Mouse (Mus musculus) liver, adult (tissue): ENCODE data around the gene Actl7a.

Experiments
- GATA4 ChIP-seq: IDR thresholded peaks from 2 replicates; pipeline ENCODE4 v1.6.1; 2014; ENCODE audit warnings: mild to moderate bottlenecking, low read length; ENCODE audit not compliant: insufficient replicate concordance

Actl7a gene

DNA sequence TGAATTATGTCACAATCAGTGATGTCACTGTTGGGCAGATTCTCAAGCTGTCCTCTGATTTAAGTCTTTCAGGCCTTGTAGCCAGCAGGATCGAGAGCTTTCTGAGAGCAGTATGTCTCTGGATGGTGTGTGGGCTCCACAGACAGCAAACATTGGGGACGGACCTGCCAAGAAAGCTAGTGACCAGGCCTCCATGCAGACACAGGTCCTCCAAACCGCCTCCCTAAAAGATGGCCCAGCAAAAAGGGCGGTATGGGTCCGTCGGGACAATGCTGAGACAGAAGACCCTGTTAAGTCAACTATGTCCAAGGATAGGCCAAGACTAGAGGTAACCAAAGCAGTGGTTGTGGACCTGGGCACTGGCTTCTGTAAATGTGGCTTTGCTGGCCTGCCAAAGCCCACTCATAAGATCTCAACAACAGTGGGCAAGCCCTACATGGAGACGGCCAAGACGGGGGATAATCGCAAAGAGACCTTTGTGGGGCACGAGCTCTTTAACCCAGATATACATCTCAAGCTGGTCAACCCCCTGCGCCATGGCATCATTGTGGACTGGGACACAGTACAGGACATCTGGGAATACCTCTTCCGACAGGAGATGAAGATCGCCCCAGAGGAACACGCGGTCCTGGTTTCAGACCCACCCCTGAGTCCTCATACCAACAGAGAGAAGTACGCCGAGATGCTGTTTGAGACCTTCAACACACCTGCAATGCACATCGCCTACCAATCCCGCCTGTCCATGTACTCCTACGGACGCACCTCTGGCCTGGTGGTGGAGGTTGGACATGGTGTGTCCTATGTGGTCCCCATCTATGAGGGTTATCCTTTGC lies at the start of gene Actl7a:
TSS of gene Actl7a (plus strand) at position 51 of the 833 bp plus-strand sequence.
- no peak for TF ChIP-seq GATA4

DNA sequence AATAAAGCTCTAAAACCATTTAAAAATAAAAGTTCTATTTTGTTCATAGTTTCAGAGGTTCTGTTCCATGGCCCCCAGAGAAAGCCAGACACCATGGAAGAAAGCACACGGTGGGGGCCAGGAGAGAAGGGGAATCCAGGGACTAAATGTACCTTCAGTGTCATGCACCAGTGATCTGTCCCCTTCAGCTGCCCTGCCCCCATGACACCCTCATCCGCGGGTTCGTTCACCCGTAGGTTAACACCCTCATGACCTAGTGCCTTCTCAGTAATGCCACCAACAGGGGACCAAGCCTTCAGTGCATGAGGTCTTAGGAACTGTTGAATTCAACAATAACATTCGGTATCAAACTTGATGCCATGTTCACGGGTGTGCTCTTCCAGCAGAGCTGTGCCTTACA lies 46.8 kb upstream of the Actl7a start:
- no peak for TF ChIP-seq GATA4

DNA sequence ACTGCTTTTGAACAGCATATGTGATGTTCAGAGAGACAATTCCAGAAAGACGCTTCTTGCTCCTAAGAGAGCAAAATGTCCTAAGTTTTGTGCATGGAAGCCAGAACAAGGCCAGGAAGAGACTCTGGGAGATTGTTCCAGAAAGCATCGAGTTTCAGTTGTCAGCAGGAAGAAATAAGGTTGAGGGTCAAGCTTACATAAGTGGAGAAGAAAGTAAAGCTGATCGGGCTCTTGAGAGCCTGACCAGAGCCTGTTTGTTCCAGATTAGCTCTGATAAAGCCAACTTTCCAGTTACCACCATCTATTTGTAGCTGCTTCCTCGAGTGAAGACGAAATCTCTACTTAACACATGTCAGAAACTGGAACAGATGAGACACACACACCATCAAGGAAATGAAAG lies 44.5 kb upstream of the Actl7a start:
- no peak for TF ChIP-seq GATA4

DNA sequence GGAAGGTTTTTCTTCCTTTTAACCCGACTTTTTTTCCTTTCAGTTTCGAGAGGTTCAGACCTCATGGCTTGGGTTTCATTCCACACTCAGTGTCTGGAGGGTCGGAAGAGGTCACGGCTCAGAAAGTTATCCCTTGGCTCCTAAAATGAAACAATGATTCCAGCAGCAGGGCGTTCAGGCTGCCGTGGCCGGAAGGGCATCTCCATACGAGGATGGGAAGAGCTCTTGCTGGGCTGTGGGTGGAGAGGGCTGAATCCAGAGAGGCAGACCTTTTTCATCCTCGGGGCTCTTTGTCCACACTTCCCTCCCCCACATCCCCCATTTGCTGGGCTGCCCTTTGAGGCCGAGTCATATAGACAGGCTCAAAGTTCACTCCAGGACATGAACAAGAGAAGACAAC lies 41.0 kb upstream of the Actl7a start:
- no peak for TF ChIP-seq GATA4

DNA sequence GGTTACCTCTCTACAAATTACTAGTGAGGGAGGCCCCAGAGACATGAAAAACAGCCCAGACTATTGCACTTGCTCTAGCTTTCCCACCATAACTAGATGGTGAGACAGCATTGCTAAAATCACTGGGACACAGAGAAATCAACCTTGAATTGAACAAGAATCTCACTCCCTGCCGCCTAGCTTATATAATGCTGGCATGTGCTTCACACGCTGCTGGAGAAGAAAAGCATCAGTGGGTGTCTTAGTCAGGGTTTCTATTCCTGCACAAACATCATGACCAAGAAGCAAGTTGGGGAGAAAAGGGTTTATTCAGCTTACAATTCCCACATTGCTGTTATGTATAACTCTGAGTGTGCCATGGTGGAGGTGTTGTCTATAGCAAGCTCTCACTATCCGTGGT lies 30.1 kb upstream of the Actl7a start:
- no peak for TF ChIP-seq GATA4

DNA sequence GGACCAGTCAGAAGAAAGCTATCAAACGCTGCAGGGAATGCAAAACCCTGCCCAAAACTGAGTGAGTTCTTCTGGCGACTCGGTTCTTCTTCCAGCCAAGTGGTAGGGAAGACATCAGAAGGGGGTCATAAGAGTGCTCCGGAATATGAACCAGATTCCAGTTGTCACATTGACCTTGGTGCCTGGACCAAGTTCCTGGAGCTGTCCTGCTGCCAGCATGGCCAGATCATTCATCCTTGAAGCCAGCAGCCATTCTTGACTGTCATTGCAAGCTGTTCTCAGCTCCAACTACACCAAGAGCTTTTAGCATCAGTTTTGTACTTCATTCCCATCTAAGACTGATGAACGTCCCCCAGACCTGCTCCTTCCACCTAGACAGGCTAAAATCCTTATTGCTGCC lies 26.4 kb upstream of the Actl7a start:
- no peak for TF ChIP-seq GATA4

DNA sequence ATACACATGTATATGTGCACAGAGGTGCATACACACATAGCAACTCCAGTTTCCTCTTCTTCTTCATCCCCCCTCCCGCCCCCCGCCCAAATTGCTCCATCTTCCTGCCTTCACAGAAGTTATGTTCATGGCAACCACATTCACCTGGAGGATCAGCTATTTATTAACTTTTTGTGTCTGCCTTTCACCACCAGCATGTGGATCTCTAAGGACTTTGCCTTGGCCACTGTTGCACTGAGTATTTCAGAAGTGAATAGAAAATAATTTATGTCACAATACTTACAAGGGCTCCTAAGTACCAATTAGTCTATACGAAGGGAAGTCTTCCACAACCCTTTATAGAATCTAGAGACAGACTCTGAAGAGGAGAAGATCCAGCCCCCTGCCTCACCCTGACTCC lies 25.3 kb upstream of the Actl7a start:
- no peak for TF ChIP-seq GATA4

DNA sequence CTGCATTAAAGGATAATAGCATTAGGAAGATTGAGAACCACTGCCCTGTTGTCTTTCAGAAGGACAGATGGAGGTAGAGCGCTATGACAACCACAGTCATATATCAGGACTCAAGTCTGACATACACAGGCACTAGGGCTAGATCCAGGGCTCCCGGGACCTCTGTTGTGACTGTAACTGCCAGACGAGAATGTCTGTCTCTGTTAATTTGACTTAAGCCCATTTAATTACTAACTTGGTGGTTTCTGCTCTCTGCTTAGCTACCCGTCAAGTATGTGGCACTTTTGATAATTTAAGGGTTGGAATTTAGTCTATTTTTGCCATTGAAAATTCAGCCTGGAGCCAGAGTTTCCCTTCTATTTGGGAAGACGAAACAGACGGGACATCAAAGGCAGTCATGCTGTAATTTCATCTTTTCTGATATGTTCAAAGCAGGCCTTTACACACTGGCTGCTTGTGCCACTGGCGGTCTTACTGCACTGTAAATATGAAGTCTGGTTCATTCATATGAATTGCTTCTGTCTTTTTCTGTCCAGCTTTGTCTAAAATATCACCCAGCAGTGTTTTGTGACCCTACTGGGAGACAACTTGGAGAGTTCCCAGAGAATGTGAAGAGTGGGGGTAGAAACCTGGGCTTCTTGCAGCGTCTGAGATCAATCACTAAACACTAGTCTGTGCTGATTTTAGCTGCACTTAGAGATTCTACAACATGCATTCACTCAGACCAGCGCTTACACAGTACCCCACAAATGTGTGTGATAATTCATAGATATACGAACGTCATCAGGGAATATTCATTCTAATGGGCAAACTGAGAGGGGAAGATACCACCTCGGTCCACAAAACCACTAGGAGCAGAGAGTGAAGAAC lies 24.4 kb upstream of the Actl7a start:
- no peak for TF ChIP-seq GATA4

DNA sequence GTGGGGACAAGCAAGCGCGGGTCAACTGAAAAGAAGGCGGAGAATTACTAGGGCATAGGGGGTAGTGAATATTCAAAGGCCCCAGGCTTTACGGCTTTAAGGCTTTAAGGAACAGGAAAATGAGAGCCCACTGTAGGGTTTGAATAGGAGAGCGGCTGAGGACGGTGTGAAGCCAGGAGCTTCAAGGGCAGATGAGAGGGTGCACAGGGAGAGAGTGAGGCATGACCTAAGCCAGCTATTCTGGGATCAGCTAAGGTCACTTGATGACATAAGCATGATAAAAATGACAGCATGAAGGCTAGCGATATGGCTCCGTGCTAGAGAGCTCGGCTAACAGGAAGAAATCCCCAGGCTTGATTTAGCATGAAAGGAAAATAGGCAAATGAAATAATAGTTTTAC lies 23.8 kb upstream of the Actl7a start:
- no peak for TF ChIP-seq GATA4

DNA sequence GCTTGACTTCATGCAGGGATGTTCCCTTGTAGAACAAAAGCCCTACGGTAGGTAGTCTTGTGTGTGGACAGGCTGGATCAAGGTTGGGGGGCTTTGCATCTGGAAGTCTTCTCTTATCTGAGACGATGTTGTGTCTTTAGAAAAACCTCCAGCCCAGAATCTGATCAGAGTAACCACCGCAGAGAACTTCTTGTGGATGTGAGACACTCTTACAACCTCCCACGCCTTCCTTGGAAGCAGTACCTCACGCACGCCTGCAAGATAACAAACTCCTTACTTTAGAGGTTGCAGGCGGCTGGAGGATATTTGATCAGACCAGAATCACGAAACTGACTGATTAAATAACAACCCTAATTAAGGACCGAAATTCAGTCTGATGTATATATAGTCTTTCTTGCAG lies 22.8 kb upstream of the Actl7a start:
- TF ChIP-seq GATA4: no peak

DNA sequence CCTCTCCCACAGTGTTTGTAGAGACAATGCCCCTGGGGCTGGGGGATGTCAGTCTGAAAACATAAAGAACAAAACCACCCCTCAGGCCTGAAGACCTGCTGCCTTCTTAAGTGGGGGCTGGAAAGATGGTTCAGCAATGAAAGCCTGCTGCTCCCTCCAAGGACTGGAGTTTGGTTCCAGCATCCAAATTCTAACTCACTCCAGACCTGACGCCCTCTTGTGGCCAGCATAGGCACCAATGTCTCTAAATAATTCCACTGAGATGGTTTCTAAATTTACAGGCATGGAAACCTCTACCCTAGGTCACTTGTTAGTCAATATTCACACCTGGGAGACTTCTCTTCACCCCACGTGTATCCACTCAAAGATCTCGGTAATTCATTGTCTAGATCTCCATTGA lies 21.7 kb upstream of the Actl7a start:
- TF ChIP-seq GATA4: no peak

DNA sequence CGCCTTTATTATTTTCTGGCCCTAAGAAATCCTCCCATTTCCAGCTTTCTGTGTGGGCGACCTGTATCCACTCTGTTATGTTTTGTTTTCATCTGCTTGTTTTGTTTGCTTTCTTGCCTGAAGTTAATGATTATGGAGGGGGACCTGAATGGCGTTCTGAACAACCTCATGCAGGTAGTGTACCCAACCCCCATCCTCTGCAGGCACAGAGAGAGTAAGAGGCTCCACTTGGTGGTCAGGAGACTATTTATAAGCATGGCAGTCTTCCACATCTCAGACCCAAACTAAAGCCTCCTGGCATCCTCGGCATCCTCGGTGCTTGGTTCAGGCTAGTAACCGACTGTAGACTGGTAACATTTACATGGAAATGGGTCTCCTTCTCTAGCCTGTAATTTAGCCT lies 20.9 kb upstream of the Actl7a start:
- no peak for TF ChIP-seq GATA4

DNA sequence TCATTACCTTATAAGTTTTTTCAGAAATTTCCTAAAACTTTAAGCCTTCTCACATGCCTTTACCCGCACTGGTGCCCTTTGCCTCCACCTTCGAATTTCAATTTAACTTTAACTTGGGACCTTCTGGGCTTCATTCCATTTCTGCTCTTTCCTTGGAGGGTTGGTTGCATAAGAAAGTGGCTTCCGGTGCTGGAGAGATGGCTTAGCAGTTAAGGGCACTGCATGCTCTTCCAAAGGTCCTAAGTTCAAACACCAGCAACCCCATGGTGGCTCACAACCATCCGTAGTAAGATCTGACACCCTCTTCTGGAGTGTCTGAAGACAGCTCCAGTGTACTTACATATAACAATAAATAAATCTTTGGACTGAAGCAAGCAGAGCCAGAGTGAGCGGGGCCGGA lies 20.0 kb upstream of the Actl7a start:
- no peak for TF ChIP-seq GATA4

DNA sequence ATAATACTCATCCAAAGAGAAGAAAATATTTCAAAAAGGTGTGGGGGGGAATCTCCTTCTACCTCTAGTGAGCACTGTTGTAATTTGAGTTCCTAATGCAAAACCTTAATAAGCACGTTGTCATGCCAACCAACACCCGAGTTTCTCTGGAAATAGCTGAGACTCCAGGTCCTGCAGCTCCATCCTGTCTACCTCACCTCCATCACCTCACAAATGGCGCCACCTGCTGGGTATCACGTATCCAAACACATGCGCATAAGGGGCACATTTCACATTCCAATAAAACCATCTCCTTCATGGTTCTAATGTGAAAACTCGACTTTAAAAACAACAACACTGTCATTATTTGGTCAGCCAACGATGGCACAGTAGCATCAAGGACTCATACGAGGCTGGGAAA lies 17.4 kb upstream of the Actl7a start:
- TF ChIP-seq GATA4: no peak

DNA sequence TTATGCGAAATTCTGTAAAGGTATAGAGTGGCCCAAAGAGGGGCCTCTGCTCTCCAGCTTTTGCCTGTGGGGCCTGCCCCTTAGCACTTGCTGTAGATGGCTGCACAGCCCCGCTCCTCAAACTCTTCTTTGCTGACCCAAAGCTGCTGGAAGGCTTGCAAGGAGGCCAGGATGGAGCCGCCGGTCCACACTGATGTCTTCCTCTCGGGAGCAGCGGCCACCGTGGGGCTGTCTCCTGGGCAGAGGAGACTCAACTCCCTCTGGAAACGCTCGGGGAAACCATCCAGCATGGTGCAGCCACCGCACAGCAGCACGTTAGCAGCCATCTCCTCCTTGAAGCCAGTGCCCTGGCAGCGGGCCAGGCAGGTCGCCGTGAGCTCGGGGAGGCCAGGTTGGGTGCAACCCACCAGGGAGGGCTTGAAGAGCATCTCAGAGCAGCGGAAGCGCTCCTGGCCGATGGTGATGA lies 3.2 kb upstream of the Actl7a start, which contains the start of gene Gm26657:
TSS of gene Gm26657 (plus strand) at position 51 of the 466 bp plus-strand sequence.
- no peak for TF ChIP-seq GATA4

DNA sequence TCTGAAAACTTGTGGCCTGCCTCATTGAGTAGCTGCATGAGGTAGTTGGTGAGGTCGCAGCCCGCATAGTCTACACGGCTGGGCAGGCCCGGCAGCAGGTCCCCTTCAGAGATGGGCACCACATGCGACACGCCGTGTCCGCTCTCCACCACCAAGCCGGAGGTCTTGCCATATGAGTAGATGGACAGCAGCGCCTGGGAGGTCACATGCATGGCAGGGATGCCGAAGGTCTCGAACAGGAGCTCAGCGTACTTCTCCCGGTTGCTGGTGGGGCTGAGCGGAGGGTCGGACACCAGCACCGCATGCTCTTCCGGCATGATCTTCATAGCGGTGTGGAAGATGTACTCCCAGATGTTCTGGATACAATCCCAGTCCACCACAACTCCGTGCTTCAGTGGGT lies 2.6 kb upstream of the Actl7a start:
- TF ChIP-seq GATA4: no peak

DNA sequence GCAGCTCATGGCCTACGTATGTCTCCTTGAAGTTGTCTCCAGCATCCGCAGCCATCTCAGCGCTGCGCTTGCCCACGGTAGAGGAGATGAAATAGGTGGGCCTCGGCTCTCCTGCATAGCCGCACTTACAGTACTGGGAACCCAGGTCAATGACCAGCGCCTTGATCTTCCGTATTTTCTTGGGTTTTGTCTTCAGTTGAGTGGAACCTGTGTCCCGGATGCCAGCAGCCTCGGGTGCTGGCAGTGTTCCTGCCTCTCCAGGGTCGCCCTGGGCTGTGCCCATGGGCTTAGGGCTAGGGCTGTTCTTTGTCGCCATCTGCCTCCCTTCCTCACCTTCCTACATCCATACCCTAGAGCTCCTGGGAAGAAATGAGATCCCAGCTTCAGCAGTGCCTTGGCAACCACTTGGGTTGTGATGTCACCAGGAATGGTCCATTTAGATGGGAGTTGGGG lies 2.1 kb upstream of the Actl7a start, which contains the start of gene Actl7b:
TSS of gene Actl7b (minus strand) at position 403 of the 453 bp plus-strand sequence.
- TF ChIP-seq GATA4: no peak

DNA sequence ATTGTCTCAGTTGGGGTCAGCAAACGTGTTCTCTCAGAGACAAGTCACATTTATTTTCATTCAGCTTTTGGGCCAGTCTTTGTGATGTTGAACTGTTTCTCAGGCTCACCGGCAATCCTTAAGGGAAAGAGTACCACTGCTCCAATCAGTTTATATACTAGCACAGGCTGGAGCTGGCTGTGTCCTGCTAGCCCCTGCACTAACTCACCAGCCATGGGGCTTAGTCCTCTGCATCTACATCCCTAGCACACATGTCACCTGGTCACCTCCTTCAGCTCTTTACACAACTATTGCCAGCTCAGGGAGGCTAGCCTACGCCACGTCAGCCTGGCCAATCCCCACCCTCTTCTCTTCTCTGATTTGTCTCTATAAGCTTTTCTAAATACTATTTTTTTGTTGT lies 515 bp upstream of the Actl7a start:
- TF ChIP-seq GATA4: no peak
